Mouse (Mus musculus): Measurements from ENCODE around the gene Chka.

DNA sequence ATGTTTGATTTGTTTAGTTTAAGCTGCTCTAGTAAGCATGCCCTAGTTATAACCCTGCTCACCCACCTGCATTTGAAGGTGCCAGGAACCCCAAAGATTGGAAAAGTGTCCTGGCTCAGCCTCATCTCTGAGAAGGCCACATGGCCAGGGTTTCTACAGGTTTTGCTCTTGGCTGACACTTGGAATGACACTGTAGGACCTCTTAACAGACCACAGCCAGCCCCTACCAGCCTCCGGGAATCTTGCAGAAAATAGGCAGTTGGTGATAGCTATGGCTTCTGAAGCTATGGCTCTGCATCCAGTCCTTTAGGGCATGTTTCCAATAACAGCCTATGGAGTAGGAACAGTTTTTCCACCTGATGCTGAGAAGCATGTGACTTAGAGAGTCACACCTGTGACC, 6.7 kb upstream of the Chka start:
- TF ChIP-seq CTCF (IDR thresholded peaks at IDR 0.05; ENCODE audit: insufficient read depth, low read length) (no peak), POLR2A (IDR thresholded peaks at IDR 0.05; ENCODE audit: borderline replicate concordance, extremely low read depth, low read depth, low read length) (no peak)

Data from lung, adult 2 months (tissue).